Mouse (Mus musculus) embryo, embryonic 11.5 days (tissue): ENCODE measurements at regions not wholly inside any gene's neighbourhood (a gene's known extent, or its start where the extent isn't known, plus 50 kb on each side); places are given as distances from the start of the nearest gene placed in this dataset.

ENCODE experiments used
- DNase-seq: peaks from one replicate; pipeline ENCODE4 v3.0.0-alpha.2; 2012; ENCODE audit warnings: low read depth, low spot score

GRCm38 (mm10) chr11:57904216-57904615 lies 71.6 kb upstream of the Hand1 start:
- DNase-seq = no peak

- no peak for DNase-seq
These were observed 66.7 kb upstream of the Hand1 start for GRCm38 (mm10) chr11:57899335-57899734.

- DNase-seq = no peak
These were observed 62.9 kb upstream of the Hand1 start for GRCm38 (mm10) chr11:57895497-57895896.

- no peak for DNase-seq
These were observed 50.4 kb upstream of the Hand1 start for GRCm38 (mm10) chr11:57882736-57883635.
